Mouse (Mus musculus): ENCODE measurements at regions not wholly inside any gene's neighbourhood (a gene's known extent, or its start where the extent isn't known, plus 50 kb on each side); places are given as distances from the start of the nearest gene placed in this dataset.

GRCm38 (mm10) chr6:4451227-4451626, 53.4 kb upstream of the Col1a2 start:
- TF ChIP-seq MAX (IDR thresholded peaks at IDR 0.05; ENCODE audit: low read length) (no peak), CHD1 (IDR thresholded peaks at IDR 0.05; ENCODE audit: low read depth, low read length) (no peak), POLR2A (IDR thresholded peaks at IDR 0.05; ENCODE audit: low read depth, low read length) (no peak)

All from CH12.LX (cell line).